Mouse (Mus musculus) neural tube, embryonic 12.5 days (tissue): ENCODE results near the gene Frs2. TPM values are rescaled to one million over a fixed set of nuclear protein-coding genes. Genes with fewer than 3 reads are reported as not detected.

Experiments
- ATAC-seq: fragments of 200-750 bp; cut with Nextera tagmentation; 2 replicates; pipeline ENCODE4 v1.8.0; 2017; ENCODE audit warnings: low read depth, mild to moderate bottlenecking, moderate TSS enrichment, moderate library complexity; ENCODE audit not compliant: low FRiP score
- H3K27ac ChIP-seq: fragments of 300-500 bp; sonication (generic); 2 replicates; pipeline ENCODE4 v1.5.1; 2016
- H3K27me3 ChIP-seq: fragments of 300-500 bp; sonication (generic); replicated peaks from 2 replicates; pipeline ENCODE4 v1.6.1; 2016; ENCODE audit warnings: mild to moderate bottlenecking
- H3K36me3 ChIP-seq: fragments of 300-500 bp; sonication (generic); 2 replicates; pipeline ENCODE4 v1.6.1; 2016; ENCODE audit warnings: mild to moderate bottlenecking
- H3K4me1 ChIP-seq: fragments of 300-500 bp; sonication (generic); 2 replicates; pipeline ENCODE4 v1.6.1; 2016
- H3K4me2 ChIP-seq: fragments of 300-500 bp; sonication (generic); replicated peaks from 2 replicates; pipeline ENCODE4 v1.6.1; 2016; ENCODE audit warnings: mild to moderate bottlenecking
- H3K4me3 ChIP-seq: fragments of 300-500 bp; sonication (generic); 2 replicates; pipeline ENCODE4 v1.5.1; 2016
- H3K9ac ChIP-seq: fragments of 300-500 bp; sonication (generic); 2 replicates; pipeline ENCODE4 v1.6.1; 2016; ENCODE audit warnings: mild to moderate bottlenecking
- H3K9me3 ChIP-seq: fragments of 300-500 bp; sonication (generic); 2 replicates; pipeline ENCODE4 v1.6.1; 2016; ENCODE audit warnings: mild to moderate bottlenecking
- WGBS: fragments of 180-500 bp; shearing (Covaris S2); methylation state at CpG from one replicate; pipeline ENCODE4 v1.1.7; 2016; 5-methylcytosine and 5-hydroxymethylcytosine counted together
- polyA plus RNA-seq: library from polyadenylated mRNA; unstranded; fragments of >200 nt; fragmentation: Nextera tagmentation; extraction: Ambion mirVana; gene quantifications from 2 replicates; pipeline ENCODE4 v1.2.1, GENCODE M21; 2016

Gene Frs2
- 23.1 and 26.3 TPM in 2 replicates for polyA plus RNA-seq

- peak within 1 kb of the TSS; percentile 78 for H3K4me2 ChIP-seq
- peaks cover 19% of the 10 kb centered on the region for H3K4me1 ChIP-seq
- under 1% methylated on average over 56 of the region's 57 CpGs for WGBS
Observed at GRCm38 (mm10) chr10:117148361-117149003, at the start of gene Frs2. Frs2 (minus strand) TSS chr10:117148534.

GRCm38 (mm10) chr10:117196696-117197095 is 48.4 kb upstream of the Frs2 start:
- ATAC-seq = no peak
- H3K27ac ChIP-seq = no peak overlapping the region
- no peaks in the 10 kb centered on the region for H3K27me3 ChIP-seq
- H3K9ac ChIP-seq = no peak overlapping the region
- H3K4me2 ChIP-seq = no peak overlapping the region
- no peaks in the 10 kb centered on the region for H3K9me3 ChIP-seq
- 0 out of 2 replicates have a peak, but pooled peaks cover 3% of the 10 kb centered on the region for H3K4me1 ChIP-seq
- WGBS = 90% methylated on average over 3 of the region's 3 CpGs
- no peaks in the 10 kb centered on the region for H3K36me3 ChIP-seq
- no peak overlapping the region for H3K4me3 ChIP-seq

More at GRCm38 (mm10) chr10:117148361-117149003, at the start of gene Frs2:
- peak within 1 kb of the TSS; percentile 93 for H3K9ac ChIP-seq
- no peaks in the 10 kb centered on the region for H3K9me3 ChIP-seq
- ATAC-seq = peak; percentile 98
- H3K27me3 ChIP-seq = no peaks in the 10 kb centered on the region
- peak within 1 kb of the TSS; percentile 85 for H3K27ac ChIP-seq
- peak within 1 kb of the TSS; percentile 95 for H3K4me3 ChIP-seq
- H3K36me3 ChIP-seq = no peaks in the 10 kb centered on the region

- Histone ChIP-seq H3K27me3 (no peaks in the 10 kb centered on the region), H3K4me2 (no peak overlapping the region), H3K27ac (no peak overlapping the region), H3K9me3 (no peaks in the 10 kb centered on the region), H3K36me3 (no peaks in the 10 kb centered on the region), H3K4me3 (no peak overlapping the region), H3K4me1 (0 out of 2 replicates have a peak, but pooled peaks cover 3% of the 10 kb centered on the region), H3K9ac (no peak overlapping the region)
- ATAC-seq = no peak
- 98% methylated on average over 4 of the region's 4 CpGs for WGBS
Observed at GRCm38 (mm10) chr10:117195748-117196147, 47.4 kb upstream of the Frs2 start.

DNA sequence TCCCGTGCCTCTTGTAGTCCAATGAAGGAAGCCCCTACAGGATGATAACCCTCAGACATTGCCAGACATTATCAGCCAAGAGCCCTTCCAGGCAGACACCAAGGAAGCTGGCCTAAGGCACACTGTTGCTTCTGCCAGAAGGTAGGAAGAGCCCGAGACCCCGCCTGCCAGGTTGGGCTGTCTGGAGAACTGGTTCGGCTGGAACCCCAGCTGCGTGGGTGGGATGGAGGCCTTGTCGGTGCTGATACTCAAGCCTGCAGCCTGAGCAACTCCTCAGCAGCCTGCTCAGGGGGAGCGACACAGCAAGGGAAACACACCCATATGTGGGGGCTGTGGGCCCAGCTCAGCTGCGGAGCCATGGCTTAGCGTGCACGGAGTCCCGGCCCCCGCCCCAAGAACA is 46.7 kb upstream of the Frs2 start:
- 0 out of 2 replicates have a peak, but pooled peaks cover 3% of the 10 kb centered on the region for H3K4me1 ChIP-seq
- no peaks in the 10 kb centered on the region for H3K27me3 ChIP-seq
- WGBS = 92% methylated on average over 12 of the region's 12 CpGs
- H3K27ac ChIP-seq = no peak overlapping the region
- H3K9ac ChIP-seq = no peak overlapping the region
- no peak for ATAC-seq
- H3K4me3 ChIP-seq = no peak overlapping the region
- no peaks in the 10 kb centered on the region for H3K36me3 ChIP-seq
- no peaks in the 10 kb centered on the region for H3K9me3 ChIP-seq
- H3K4me2 ChIP-seq = no peak overlapping the region

DNA sequence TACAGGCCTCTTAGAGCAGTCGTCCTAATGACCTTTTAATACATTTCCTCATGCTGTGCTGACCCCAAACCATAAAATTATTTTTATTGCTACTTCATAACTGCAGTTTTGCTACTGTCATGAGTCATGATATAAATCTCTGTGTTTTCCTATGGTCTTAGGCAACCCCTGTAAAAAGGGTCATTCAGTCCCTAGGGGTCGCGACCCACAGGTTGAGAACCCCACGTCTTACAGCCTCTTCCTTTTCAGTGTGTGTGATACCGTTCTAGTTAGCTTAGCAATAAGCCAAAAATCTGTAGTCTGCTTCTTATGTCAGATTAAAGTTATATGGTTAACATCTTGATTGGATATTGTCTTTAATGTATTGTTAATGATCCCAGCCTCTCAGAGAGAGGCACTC is 45.0 kb upstream of the Frs2 start:
- no peak overlapping the region for H3K9ac ChIP-seq
- H3K4me2 ChIP-seq = no peak overlapping the region
- H3K4me1 ChIP-seq = no peaks in the 10 kb centered on the region
- H3K9me3 ChIP-seq = no peaks in the 10 kb centered on the region
- H3K27me3 ChIP-seq = no peaks in the 10 kb centered on the region
- 73% methylated on average over 5 of the region's 5 CpGs for WGBS
- no peak overlapping the region for H3K27ac ChIP-seq
- ATAC-seq = no peak
- no peaks in the 10 kb centered on the region for H3K36me3 ChIP-seq
- H3K4me3 ChIP-seq = no peak overlapping the region

DNA sequence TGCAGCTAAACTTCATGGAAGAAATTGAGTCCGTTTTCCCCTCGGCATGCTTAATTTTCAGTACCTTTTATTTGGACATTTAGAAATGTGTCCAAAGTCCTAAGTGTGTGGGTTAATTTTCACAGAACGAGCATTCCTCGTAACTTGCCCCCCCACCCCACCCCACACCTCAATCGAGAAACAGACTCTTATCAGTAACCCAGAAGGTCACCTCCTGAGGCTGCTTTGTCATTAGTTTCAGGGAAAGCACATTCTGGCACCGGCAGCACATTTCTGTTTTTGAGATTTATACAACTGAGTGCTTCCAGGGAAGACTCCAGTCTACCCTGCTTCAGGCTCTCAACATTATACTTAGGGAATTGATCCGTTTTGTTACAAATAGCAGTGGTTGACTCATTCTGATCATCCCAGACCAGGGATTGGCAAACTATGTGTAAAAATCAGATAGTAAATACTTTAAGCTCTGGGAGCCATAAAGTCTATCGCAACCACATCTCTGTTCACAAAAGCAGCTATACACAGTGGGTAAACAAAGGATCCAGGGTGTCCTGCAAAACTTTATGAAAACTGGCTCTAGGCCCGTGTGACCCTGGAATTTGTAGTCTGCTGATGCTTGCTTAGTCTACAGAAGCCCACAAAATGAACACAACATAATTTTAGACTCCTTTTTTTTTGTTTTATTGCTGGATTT is 37.2 kb upstream of the Frs2 start:
- Histone ChIP-seq H3K9ac (no peak overlapping the region), H3K4me1 (no peaks in the 10 kb centered on the region), H3K36me3 (no peaks in the 10 kb centered on the region), H3K27ac (no peak overlapping the region), H3K27me3 (no peaks in the 10 kb centered on the region), H3K4me3 (no peak overlapping the region), H3K4me2 (no peak overlapping the region), H3K9me3 (no peaks in the 10 kb centered on the region)
- ATAC-seq = no peak
- 78% methylated on average over 9 of the region's 9 CpGs for WGBS

- Histone ChIP-seq H3K4me1 (no peaks in the 10 kb centered on the region), H3K4me3 (no peak overlapping the region), H3K36me3 (no peaks in the 10 kb centered on the region), H3K9me3 (no peaks in the 10 kb centered on the region), H3K4me2 (no peak overlapping the region), H3K9ac (no peak overlapping the region), H3K27ac (no peak overlapping the region), H3K27me3 (no peaks in the 10 kb centered on the region)
- 65% methylated on average over 3 of the region's 3 CpGs for WGBS
- no peak for ATAC-seq
Observed at GRCm38 (mm10) chr10:117181098-117181497, 32.8 kb upstream of the Frs2 start.

DNA sequence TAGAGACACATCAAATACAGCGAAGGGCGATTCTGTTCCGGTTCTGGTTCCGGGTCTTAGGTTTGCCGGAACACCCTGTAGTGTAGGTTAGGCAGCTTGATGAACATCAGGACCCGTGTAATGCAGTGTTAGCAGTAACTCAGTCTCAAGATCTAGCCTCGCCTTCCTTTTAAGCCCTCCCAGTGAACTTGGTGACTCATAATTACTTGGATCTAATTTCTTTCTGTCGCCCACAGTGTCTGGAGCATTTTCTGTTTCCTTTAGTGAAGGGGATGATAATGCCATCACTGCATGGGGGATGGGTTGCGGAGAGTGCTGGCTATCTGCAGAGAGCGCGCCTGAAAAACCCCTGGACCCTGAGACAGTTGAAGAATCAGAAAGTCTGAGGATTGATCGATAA is 26.3 kb upstream of the Frs2 start:
- 72% methylated on average over 12 of the region's 12 CpGs for WGBS
- no peak overlapping the region for H3K27ac ChIP-seq
- ATAC-seq = no peak
- H3K9me3 ChIP-seq = no peaks in the 10 kb centered on the region
- no peak overlapping the region for H3K9ac ChIP-seq
- H3K4me3 ChIP-seq = no peak overlapping the region
- H3K36me3 ChIP-seq = no peaks in the 10 kb centered on the region
- no peak overlapping the region for H3K4me2 ChIP-seq
- H3K4me1 ChIP-seq = no peaks in the 10 kb centered on the region
- no peaks in the 10 kb centered on the region for H3K27me3 ChIP-seq

GRCm38 (mm10) chr10:117173566-117174438 is 25.5 kb upstream of the Frs2 start:
- Histone ChIP-seq H3K36me3 (no peaks in the 10 kb centered on the region), H3K4me3 (no peak overlapping the region), H3K27ac (no peak overlapping the region), H3K9me3 (no peaks in the 10 kb centered on the region), H3K4me2 (no peak overlapping the region), H3K27me3 (no peaks in the 10 kb centered on the region), H3K4me1 (no peaks in the 10 kb centered on the region), H3K9ac (no peak overlapping the region)
- WGBS = 46% methylated on average over 13 of the region's 13 CpGs
- ATAC-seq = no peak

GRCm38 (mm10) chr10:117173111-117173510 is 24.8 kb upstream of the Frs2 start:
- no peak overlapping the region for H3K4me3 ChIP-seq
- no peaks in the 10 kb centered on the region for H3K36me3 ChIP-seq
- no peaks in the 10 kb centered on the region for H3K27me3 ChIP-seq
- H3K9ac ChIP-seq = no peak overlapping the region
- H3K4me1 ChIP-seq = no peaks in the 10 kb centered on the region
- WGBS = 91% methylated on average over 1 of the region's 1 CpGs
- ATAC-seq = no peak
- no peak overlapping the region for H3K27ac ChIP-seq
- no peak overlapping the region for H3K4me2 ChIP-seq
- H3K9me3 ChIP-seq = no peaks in the 10 kb centered on the region

DNA sequence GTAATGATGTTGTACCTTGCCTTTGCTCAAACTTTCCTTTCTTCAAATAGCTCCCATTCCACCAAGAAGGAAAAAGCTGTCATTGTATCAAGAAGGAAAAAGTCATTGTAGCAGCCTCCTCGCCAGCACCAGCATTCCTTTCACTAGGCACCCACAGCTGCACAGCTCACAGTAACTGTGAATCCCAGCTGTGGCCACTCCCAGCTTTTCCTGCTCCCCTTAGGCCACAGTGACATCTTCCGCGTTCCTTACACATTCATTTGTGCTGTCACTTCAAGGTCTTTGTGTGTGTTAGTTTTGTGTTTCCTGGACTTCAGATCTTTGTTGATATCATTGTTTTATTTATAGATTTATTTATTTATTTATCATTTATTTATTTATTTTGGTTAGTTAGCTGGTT is 23.7 kb upstream of the Frs2 start:
- Histone ChIP-seq H3K4me1 (no peaks in the 10 kb centered on the region), H3K4me2 (no peak overlapping the region), H3K9me3 (no peaks in the 10 kb centered on the region), H3K4me3 (no peak overlapping the region), H3K9ac (no peak overlapping the region), H3K27me3 (no peaks in the 10 kb centered on the region), H3K27ac (no peak overlapping the region), H3K36me3 (no peaks in the 10 kb centered on the region)
- ATAC-seq = no peak
- WGBS = 58% methylated on average over 3 of the region's 3 CpGs

- H3K9me3 ChIP-seq = no peaks in the 10 kb centered on the region
- H3K36me3 ChIP-seq = no peaks in the 10 kb centered on the region
- 79% methylated on average over 11 of the region's 11 CpGs for WGBS
- H3K27me3 ChIP-seq = no peaks in the 10 kb centered on the region
- H3K4me3 ChIP-seq = no peak overlapping the region
- H3K9ac ChIP-seq = no peak overlapping the region
- no peak overlapping the region for H3K27ac ChIP-seq
- ATAC-seq = no peak
- H3K4me1 ChIP-seq = no peaks in the 10 kb centered on the region
- no peak overlapping the region for H3K4me2 ChIP-seq
Observed at GRCm38 (mm10) chr10:117166785-117167425, 18.6 kb upstream of the Frs2 start.
